Mouse (Mus musculus): ENCODE results near the gene Zfp688.

DNA sequence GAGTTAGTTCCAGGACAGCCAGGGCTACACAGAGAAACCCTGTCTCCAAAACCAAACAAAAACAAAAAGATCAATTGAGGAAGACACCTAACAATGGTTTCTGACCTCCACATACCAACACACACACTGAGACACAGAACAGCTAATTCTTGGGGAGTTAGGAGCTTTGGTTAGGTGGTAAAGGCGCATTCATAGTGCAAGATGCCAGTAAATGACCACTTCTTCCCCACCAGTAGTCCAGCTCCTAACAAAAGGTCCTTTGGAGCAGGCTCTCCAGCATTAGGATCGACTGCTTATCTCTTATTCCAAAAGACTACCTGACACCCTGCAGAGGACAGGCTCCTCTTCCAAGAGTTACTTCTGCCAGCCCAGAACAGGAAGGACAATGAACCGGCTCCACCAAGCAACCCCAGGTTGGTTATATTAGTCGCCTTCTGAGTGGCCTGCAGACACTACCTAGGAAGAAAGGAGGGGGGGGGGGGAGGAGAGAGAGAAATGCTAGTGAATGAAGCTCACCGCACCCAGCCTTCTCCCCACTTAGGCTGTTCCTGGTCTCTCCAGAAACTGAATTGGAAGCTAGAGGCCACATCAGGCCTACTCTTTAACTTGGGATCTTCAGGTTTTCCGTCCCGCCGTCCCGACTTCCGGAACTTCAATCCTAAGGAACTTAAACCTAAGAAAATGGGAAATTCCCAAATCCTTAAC, 48.3 kb upstream of the Zfp688 start:
- TF ChIP-seq CTCF (IDR thresholded peaks at IDR 0.05; ENCODE audit: low read depth, low read length) = no peak
- no peak for TF ChIP-seq POLR2A (IDR thresholded peaks at IDR 0.05; ENCODE audit: insufficient read depth, low read length)

All from ES-Bruce4 (cell line).